Mouse (Mus musculus) adrenal gland, adult 18-20 months (tissue): ENCODE results near the gene Tmem17. TPM values are rescaled to one million over a fixed set of nuclear protein-coding genes. Genes with fewer than 3 reads are reported as not detected.

Experiments used
- DNase-seq, 2 experiments: peaks; one replicate each; pipeline ENCODE4 v3.0.0; 2021 to 2022; ENCODE audit warnings: low spot score in 2 of 2
- long read RNA-seq, 2 experiments: library from polyadenylated mRNA; stranded (forward); transcript quantifications; one replicate each; pipeline ENCODE4 v2.0.0; 2021
- total RNA-seq, 2 experiments: library from RNA; stranded (reverse); gene quantifications; 1 replicate in 1 of 2; 2 replicates in 1 of 2; pipeline ENCODE4 v1.2.3; 2021

Tmem17 gene
- 1 to 10 TPM; 1.9 to 2.0 TPM for total RNA-seq
- long read RNA-seq, experiment 1, partial matches to known transcripts: 0 of 2 reads
- long read RNA-seq, experiment 1, other reads (novel, unspliced or antisense): 1 of 2 reads
- long read RNA-seq, experiment 2, transcript Tmem17-201 (4 exons, 1,568 nt): major isoform, 7 of 8 reads
- long read RNA-seq, experiment 2, partial matches to known transcripts: 0 of 8 reads
- long read RNA-seq, experiment 2, other reads (novel, unspliced or antisense): 1 of 8 reads

- DNase-seq: peak; percentile 94 to 96
Measured at GRCm38 (mm10) chr11:22512038-22513001, at the start of gene Tmem17. Tmem17 (plus strand) TSS chr11:22512088.

GRCm38 (mm10) chr11:22479836-22480619, 31.9 kb upstream of the Tmem17 start:
- no peak for DNase-seq

- no peak for DNase-seq
Measured at GRCm38 (mm10) chr11:22481639-22482361, 30.1 kb upstream of the Tmem17 start.

GRCm38 (mm10) chr11:22482362-22482760, 29.5 kb upstream of the Tmem17 start:
- DNase-seq: no peak

- DNase-seq: no peak
Measured at GRCm38 (mm10) chr11:22493694-22494319, 18.1 kb upstream of the Tmem17 start.

GRCm38 (mm10) chr11:22494941-22495340, 16.9 kb upstream of the Tmem17 start:
- no peak for DNase-seq

- no peak for DNase-seq
Measured at GRCm38 (mm10) chr11:22499396-22499795, 12.5 kb upstream of the Tmem17 start.

GRCm38 (mm10) chr11:22499886-22500285, 12.0 kb upstream of the Tmem17 start:
- no peak for DNase-seq

- DNase-seq: no peak
Measured at GRCm38 (mm10) chr11:22500771-22501566, 10.9 kb upstream of the Tmem17 start.

GRCm38 (mm10) chr11:22513075-22513474, 1.2 kb downstream of the Tmem17 start:
- DNase-seq: no peak

- DNase-seq: no peak
Measured at GRCm38 (mm10) chr11:22515061-22515460, 3.2 kb downstream of the Tmem17 start.

GRCm38 (mm10) chr11:22518445-22518844, 6.6 kb downstream of the Tmem17 start:
- no peak for DNase-seq

GRCm38 (mm10) chr11:22520251-22520650, 8.4 kb downstream of the Tmem17 start:
- DNase-seq: no peak

GRCm38 (mm10) chr11:22524606-22525005, 12.7 kb downstream of the Tmem17 start:
- DNase-seq: no peak

GRCm38 (mm10) chr11:22540600-22540999, 28.7 kb downstream of the Tmem17 start:
- DNase-seq: no peak

- no peak for DNase-seq
Measured at GRCm38 (mm10) chr11:22560061-22560460, 48.2 kb downstream of the Tmem17 start.

GRCm38 (mm10) chr11:22560503-22561328, 48.8 kb downstream of the Tmem17 start:
- DNase-seq: peak in 1 of 2 experiments; percentile 40

GRCm38 (mm10) chr11:22561329-22561592, 49.4 kb downstream of the Tmem17 start:
- DNase-seq: no peak

- DNase-seq: no peak
Measured at GRCm38 (mm10) chr11:22563706-22564105, 51.8 kb downstream of the Tmem17 start.
